Mouse (Mus musculus) C2C12 (cell line): ENCODE results near the gene Pacsin3.

Experiments used
- CEBPB ChIP-seq: IDR thresholded peaks from one replicate; pipeline ENCODE4 v1.6.1; 2011; ENCODE audit warnings: low read depth, mild to moderate bottlenecking, control low read depth, moderate library complexity
- CTCF ChIP-seq: IDR thresholded peaks from one replicate; pipeline ENCODE4 v1.5.1; 2011; ENCODE audit not compliant: control insufficient read depth, insufficient read depth, insufficient read length
- FOSL1 ChIP-seq: IDR thresholded peaks from one replicate; pipeline ENCODE4 v1.8.0; 2011; ENCODE audit warnings: mild to moderate bottlenecking, low read length; ENCODE audit not compliant: poor library complexity, insufficient read depth, severe bottlenecking
- MAX ChIP-seq: IDR thresholded peaks from one replicate; pipeline ENCODE4 v1.6.1; 2011; ENCODE audit warnings: mild to moderate bottlenecking, control low read depth
- MYOD1 ChIP-seq: IDR thresholded peaks from one replicate; pipeline ENCODE4 v1.6.1; 2011; ENCODE audit warnings: low read depth; ENCODE audit not compliant: control insufficient read depth, insufficient read length
- MYOG ChIP-seq: IDR thresholded peaks from one replicate; pipeline ENCODE4 v1.6.1; 2011; ENCODE audit not compliant: control insufficient read depth, insufficient read length; ENCODE audit errors: extremely low read depth
- USF1 ChIP-seq: IDR thresholded peaks from one replicate; pipeline ENCODE4 v1.6.1; 2011; ENCODE audit warnings: low read depth, mild to moderate bottlenecking, control low read depth, moderate library complexity

GRCm38 (mm10) chr2:91295895-91296294 is 40.1 kb downstream of the Pacsin3 start:
- no peak for TF ChIP-seq MAX
- TF ChIP-seq CTCF = no peak
- no peak for TF ChIP-seq USF1
- no peak for TF ChIP-seq CEBPB
- TF ChIP-seq MYOG = no peak
- peak; percentile 78 for TF ChIP-seq MYOD1
- TF ChIP-seq FOSL1 = no peak
